Mouse (Mus musculus) intestine, embryonic 16.5 days (tissue): ENCODE results near the gene Smyd2. TPM values are rescaled to one million over a fixed set of nuclear protein-coding genes. Genes with fewer than 3 reads are reported as not detected.

Experiments
- ATAC-seq: fragments of 200-750 bp; cut with Nextera tagmentation; 2 replicates; pipeline ENCODE4 v1.8.0; 2017; ENCODE audit warnings: moderate TSS enrichment, moderate library complexity
- H3K27ac ChIP-seq: fragments of 300-500 bp; sonication (generic); 2 replicates; pipeline ENCODE4 v1.5.1; 2014; ENCODE audit warnings: mild to moderate bottlenecking, low read length
- H3K27me3 ChIP-seq: fragments of 300-500 bp; sonication (generic); replicated peaks from 2 replicates; pipeline ENCODE4 v1.6.1; 2014; ENCODE audit warnings: low read length, control low read depth, mixed read lengths; ENCODE audit not compliant: control insufficient read depth, insufficient read depth
- H3K36me3 ChIP-seq: fragments of 300-500 bp; sonication (generic); 2 replicates; pipeline ENCODE4 v1.6.1; 2014; ENCODE audit warnings: low read length, control low read depth; ENCODE audit not compliant: control insufficient read depth, insufficient read depth
- H3K4me1 ChIP-seq: fragments of 300-500 bp; sonication (generic); 2 replicates; pipeline ENCODE4 v1.6.1; 2014; ENCODE audit warnings: low read length, control low read depth, mixed read lengths; ENCODE audit not compliant: control insufficient read depth, insufficient read depth
- H3K4me2 ChIP-seq: fragments of 300-500 bp; sonication (generic); 2 replicates; pipeline ENCODE4 v1.6.1; 2014; ENCODE audit warnings: low read depth, low read length, control low read depth
- H3K4me3 ChIP-seq: fragments of 300-500 bp; sonication (generic); 2 replicates; pipeline ENCODE4 v1.5.1; 2014; ENCODE audit warnings: mild to moderate bottlenecking, low read length
- H3K9ac ChIP-seq: fragments of 300-500 bp; sonication (generic); 2 replicates; pipeline ENCODE4 v1.6.1; 2014; ENCODE audit warnings: low read depth, low read length
- H3K9me3 ChIP-seq: fragments of 300-500 bp; sonication (generic); 2 replicates; pipeline ENCODE4 v1.6.1; 2016; ENCODE audit warnings: low read length, control low read depth; ENCODE audit not compliant: control insufficient read depth
- whole genome bisulfite sequencing: fragments of 180-500 bp; shearing (Covaris S2); extraction: QIAGEN DNeasy Blood & Tissue Kit; methylation state at CpG from one replicate; pipeline ENCODE4 v1.1.7; 2014; 5-methylcytosine and 5-hydroxymethylcytosine counted together
- polyA plus RNA-seq: library from polyadenylated mRNA; unstranded; fragments of >200 nt; fragmentation: Nextera tagmentation; extraction: Ambion mirVana; gene quantifications from 2 replicates; pipeline ENCODE4 v1.2.1, GENCODE M21; 2015

Gene Smyd2
- polyA plus RNA-seq, 1 experiment from 2014 or later = 106 TPM

- no peak for ATAC-seq
- no peak overlapping the region for H3K4me2 ChIP-seq
- no peaks in the 10 kb centered on the region for H3K27me3 ChIP-seq
- H3K9me3 ChIP-seq = no peaks in the 10 kb centered on the region
- whole genome bisulfite sequencing = 75% methylated on average over 7 of the region's 7 CpGs
- no peak overlapping the region for H3K4me3 ChIP-seq
- H3K27ac ChIP-seq = no peak overlapping the region
- H3K4me1 ChIP-seq = peaks cover 6% of the 10 kb centered on the region
- no peaks in the 10 kb centered on the region for H3K36me3 ChIP-seq
- H3K9ac ChIP-seq = no peak overlapping the region
These were observed 88.8 kb downstream of the Smyd2 start for GRCm38 (mm10) chr1:189833351-189833750.

DNA sequence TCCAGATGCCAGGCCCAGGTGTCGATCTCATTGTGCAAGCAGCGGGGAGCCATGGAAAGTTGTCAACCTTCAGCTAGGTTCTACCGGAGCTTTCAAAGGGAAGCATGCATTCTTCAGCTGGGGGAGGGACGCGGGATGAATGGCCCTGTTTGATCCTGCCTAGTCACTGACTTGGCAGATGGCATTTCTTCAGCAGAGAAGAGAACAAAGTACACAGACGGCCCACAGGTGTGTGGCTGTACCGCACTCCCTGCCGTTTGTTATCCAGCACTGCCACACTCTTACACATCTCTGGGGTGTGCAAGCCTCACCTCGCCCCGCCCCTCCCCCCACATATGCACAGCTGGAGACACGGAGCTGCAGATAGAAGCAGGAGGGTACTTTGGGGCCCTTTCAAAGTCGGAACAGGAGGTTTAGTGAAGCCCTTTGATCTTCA is 91.3 kb downstream of the Smyd2 start:
- ATAC-seq = peak; percentile 93
- WGBS = 18% methylated on average over 12 of the region's 12 CpGs
- H3K4me1 ChIP-seq = peaks cover 6% of the 10 kb centered on the region
- H3K36me3 ChIP-seq = no peaks in the 10 kb centered on the region
- no peak overlapping the region for H3K4me3 ChIP-seq
- H3K27ac ChIP-seq = no peak overlapping the region
- no peaks in the 10 kb centered on the region for H3K27me3 ChIP-seq
- H3K9me3 ChIP-seq = no peaks in the 10 kb centered on the region
- H3K4me2 ChIP-seq = peak overlapping the region; percentile 26; the same call in 1 of the 2 replicates
- H3K9ac ChIP-seq = 0 out of 2 replicates have a peak overlapping the region, but pooled peaks have one; percentile 6

Other genes with a start within 250 kb of the Smyd2 start
- 45.1 and 54.7 TPM in 2 replicates for gene Cenpf, start 234.3 kb downstream of the Smyd2 start, polyA plus RNA-seq
- 4.0 and 4.2 TPM in 2 replicates for gene Ptpn14, start 194.1 kb downstream of the Smyd2 start, polyA plus RNA-seq
- 1.8 TPM in 2 replicates for gene Prox1, start 248.4 kb upstream of the Smyd2 start, polyA plus RNA-seq